Mouse (Mus musculus) megakaryocyte, embryonic 14.5 days (primary cell): ENCODE measurements at regions not wholly inside any gene's neighbourhood (a gene's known extent, or its start where the extent isn't known, plus 50 kb on each side); places are given as distances from the start of the nearest gene placed in this dataset.

Source experiments
- H3K27me3 ChIP-seq: replicated peaks from 2 replicates; pipeline ENCODE3; 2012; ENCODE audit warnings: inconsistent platforms
- H3K36me3 ChIP-seq: replicated peaks from 2 replicates; pipeline ENCODE3; 2012; ENCODE audit warnings: low read length, inconsistent platforms, mixed read lengths
- H3K4me1 ChIP-seq: 2 replicates; pipeline ENCODE4 v1.6.1; 2012; ENCODE audit warnings: inconsistent platforms
- H3K4me3 ChIP-seq: replicated peaks from 2 replicates; pipeline ENCODE3; 2012; ENCODE audit warnings: moderate library complexity, mild to moderate bottlenecking, inconsistent platforms
- H3K9me3 ChIP-seq: 2 replicates; pipeline ENCODE4 v1.6.1; 2012; ENCODE audit warnings: inconsistent platforms
- FLI1 ChIP-seq: IDR thresholded peaks from 2 replicates; pipeline ENCODE4 v1.6.1; 2012; ENCODE audit warnings: low read length, inconsistent platforms, mixed read lengths
- GATA1 ChIP-seq: IDR thresholded peaks from 3 replicates; pipeline ENCODE4 v1.6.1; 2012; ENCODE audit warnings: mixed read lengths, low read length, inconsistent platforms, borderline replicate concordance

DNA sequence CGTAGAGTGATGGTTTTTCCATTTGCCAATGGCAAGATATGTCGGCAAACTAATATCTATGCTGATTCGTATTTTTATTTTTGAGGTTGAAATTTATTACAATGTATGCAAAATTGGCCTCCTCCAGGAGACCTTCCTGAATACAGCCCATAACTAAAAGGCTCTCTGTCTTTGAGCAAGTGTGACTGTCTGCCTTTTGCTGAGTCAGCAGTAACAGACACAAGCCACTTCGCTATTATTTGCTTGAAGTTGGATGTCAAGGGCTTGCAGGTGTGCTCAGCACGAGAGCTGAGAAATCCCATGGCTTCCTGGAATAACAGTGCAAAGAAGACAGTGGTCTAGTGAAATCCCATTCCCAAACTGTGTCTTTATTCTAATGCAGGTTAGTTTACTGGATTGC, 56.9 kb downstream of the Dmrt2 start:
- Histone ChIP-seq H3K4me3 (no peak overlapping the region), H3K4me1 (no peaks in the 10 kb centered on the region), H3K27me3 (no peaks in the 10 kb centered on the region), H3K9me3 (peaks cover 13% of the 10 kb centered on the region; the same call in 1 of the 2 replicates), H3K36me3 (no peaks in the 10 kb centered on the region)
- TF ChIP-seq FLI1 (no peak), GATA1 (no peak)

DNA sequence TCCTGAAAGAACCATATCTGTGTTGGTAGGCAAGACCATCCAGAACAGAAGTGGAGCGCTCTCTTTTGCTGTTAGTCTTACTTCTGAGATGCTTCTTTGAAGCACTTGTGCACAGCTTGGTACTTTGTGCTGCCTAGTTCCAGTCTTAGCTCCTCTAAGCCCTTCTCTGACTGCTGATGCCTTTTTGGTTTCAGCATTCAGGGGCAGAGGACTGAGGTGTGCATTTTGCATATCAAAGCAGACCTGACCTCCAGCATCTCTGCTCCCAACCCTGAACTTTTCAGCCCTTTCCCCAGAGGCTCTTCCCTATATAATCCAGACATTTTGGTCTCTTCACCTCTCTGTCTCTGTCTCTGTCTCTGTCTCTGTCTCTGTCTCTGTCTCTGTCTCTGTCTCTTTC, 57.4 kb downstream of the Dmrt2 start:
- Histone ChIP-seq H3K4me3 (no peak overlapping the region), H3K9me3 (peaks cover 13% of the 10 kb centered on the region; the same call in 1 of the 2 replicates), H3K4me1 (no peaks in the 10 kb centered on the region), H3K36me3 (no peaks in the 10 kb centered on the region), H3K27me3 (no peaks in the 10 kb centered on the region)
- no peak for TF ChIP-seq GATA1
- no peak for TF ChIP-seq FLI1

DNA sequence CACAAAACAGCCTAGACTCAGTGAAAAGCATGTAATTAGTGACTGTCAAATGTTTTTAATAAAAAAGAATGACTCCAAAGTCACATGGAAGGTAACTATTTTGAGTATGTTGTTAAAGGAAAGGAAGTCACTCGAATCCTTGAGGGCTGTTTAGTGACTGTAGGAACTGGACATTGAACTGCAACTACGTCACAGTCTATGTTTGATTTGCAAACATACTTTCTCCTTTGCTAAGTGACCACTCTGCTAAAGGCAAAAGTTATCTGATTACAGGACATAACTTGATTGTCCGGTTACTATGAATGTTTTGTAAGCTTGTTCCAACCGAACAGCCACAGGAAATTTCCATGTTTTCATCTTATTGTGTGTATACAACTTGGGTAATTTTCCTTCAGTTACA, 106.2 kb downstream of the Dmrt2 start:
- H3K4me1 ChIP-seq, result no peaks in the 10 kb centered on the region
- no peaks in the 10 kb centered on the region for H3K36me3 ChIP-seq
- H3K27me3 ChIP-seq, result no peaks in the 10 kb centered on the region
- H3K4me3 ChIP-seq, result no peak overlapping the region
- peaks cover 4% of the 10 kb centered on the region; the same call in 1 of the 2 replicates for H3K9me3 ChIP-seq
- no peak for TF ChIP-seq FLI1
- no peak for TF ChIP-seq GATA1

DNA sequence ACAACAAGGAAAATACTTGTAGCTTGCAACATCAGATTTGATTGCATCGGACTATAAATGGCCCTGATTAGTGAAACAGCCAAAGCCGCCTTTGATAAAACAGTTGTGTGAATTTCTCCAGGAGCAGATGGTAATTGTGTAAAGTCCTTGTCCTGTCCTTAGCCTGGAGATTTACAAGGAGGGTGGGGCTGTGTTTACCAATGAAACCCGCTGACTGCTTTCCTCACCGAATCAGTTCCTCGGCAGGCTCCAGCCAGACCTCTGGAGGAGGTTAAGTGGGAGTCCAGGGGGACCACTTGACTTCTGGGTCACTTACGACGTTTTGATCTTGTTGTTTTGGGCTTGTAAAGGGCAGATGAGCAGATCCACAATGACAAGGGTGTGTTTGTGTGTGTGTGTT, 107.1 kb downstream of the Dmrt2 start:
- H3K4me3 ChIP-seq, result no peak overlapping the region
- no peak for TF ChIP-seq FLI1
- TF ChIP-seq GATA1, result no peak

DNA sequence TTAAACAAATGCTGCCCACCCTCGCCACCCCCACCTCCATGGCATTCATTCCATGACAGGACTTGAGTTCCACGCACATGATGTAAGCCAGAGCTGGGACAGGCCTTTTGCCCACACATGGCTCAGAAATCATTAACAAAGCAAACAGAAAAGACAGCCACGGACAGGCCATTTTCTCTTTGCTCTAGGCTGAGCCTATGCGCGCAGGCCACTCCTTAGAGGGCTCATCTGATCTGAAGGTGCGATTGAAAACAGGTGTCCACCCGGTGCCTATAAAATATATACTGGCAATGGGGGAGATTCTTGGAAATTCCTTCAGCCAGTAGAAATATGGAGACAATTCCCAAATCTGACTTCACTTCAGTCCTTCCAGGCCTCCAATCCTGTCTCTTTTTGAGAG, 109.1 kb downstream of the Dmrt2 start:
- H3K27me3 ChIP-seq, result no peaks in the 10 kb centered on the region
- H3K4me3 ChIP-seq, result no peak overlapping the region
- H3K36me3 ChIP-seq, result no peaks in the 10 kb centered on the region
- TF ChIP-seq GATA1 (no peak), FLI1 (no peak)
- no peaks in the 10 kb centered on the region for H3K4me1 ChIP-seq
- H3K9me3 ChIP-seq, result peaks cover 4% of the 10 kb centered on the region; the same call in 1 of the 2 replicates

More for the DNA sequence above, 107.1 kb downstream of the Dmrt2 start:
- Histone ChIP-seq H3K4me1 (no peaks in the 10 kb centered on the region), H3K36me3 (no peaks in the 10 kb centered on the region), H3K9me3 (peaks cover 4% of the 10 kb centered on the region; the same call in 1 of the 2 replicates), H3K27me3 (no peaks in the 10 kb centered on the region)

DNA sequence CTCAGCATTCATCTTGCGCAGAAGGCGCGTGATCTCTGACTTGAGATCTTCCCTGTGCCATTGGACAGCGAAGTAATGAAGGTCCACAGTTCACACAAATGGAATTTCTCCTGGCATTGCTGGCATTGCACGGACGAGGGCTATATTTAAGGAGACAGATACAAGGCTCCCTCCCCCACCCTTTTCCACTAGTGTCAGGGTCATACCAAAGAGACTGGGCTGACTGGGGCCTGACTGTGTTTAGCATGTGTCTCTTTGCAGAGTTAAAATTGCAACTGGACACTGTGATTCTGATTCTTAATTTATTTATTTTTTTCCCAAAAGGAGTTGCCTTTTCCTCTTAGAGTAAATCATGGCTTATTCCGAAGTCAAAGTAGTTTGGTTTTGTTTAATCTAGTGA, 130.5 kb downstream of the Dmrt2 start:
- Histone ChIP-seq H3K4me1 (no peaks in the 10 kb centered on the region), H3K9me3 (peaks cover 3% of the 10 kb centered on the region; the same call in 1 of the 2 replicates), H3K36me3 (no peaks in the 10 kb centered on the region), H3K4me3 (no peak overlapping the region), H3K27me3 (no peaks in the 10 kb centered on the region)
- TF ChIP-seq GATA1 (no peak), FLI1 (no peak)

DNA sequence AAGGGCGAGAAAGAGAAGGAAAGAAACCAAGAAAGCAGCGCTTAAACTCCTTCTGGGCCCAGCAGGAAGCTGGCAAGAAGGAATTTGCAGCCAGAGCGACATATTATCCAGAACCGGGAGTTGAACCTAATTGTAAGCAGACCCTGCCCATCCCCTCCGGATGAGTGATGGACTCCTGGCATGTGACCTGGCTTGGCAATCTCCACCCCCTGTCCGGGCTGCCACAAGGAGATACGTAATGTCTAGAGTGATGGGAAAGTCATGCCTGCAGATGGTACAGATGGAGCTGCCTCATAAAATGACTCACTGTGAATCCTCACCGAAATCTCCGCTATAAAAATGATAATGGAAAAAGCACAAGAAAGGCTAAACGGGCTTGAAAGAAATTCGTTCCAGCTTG, 133.1 kb downstream of the Dmrt2 start:
- TF ChIP-seq FLI1 (no peak), GATA1 (no peak)
- H3K27me3 ChIP-seq, result no peaks in the 10 kb centered on the region
- H3K9me3 ChIP-seq, result peaks cover 3% of the 10 kb centered on the region; the same call in 1 of the 2 replicates
- no peaks in the 10 kb centered on the region for H3K36me3 ChIP-seq
- no peak overlapping the region for H3K4me3 ChIP-seq
- H3K4me1 ChIP-seq, result no peaks in the 10 kb centered on the region

DNA sequence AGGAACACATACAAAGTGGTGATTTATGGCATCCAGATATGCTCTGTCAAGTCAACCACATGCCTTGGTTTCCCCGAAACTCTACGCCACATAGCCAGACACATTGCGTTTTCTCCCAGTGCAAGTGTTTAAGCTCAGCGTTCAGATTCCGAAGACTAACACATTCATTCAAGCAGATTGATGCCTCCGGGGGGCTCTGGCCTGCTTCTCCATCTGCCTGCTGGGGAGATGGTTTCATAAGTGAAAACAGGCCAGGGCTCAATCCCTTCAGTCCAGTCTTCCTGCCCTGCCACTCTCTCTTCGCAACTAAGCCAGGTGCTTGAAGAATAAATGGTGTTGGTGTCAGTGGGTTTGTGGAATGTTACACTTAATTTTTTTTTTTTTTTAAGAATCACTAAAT, 141.4 kb downstream of the Dmrt2 start:
- H3K27me3 ChIP-seq, result no peaks in the 10 kb centered on the region
- no peak overlapping the region for H3K4me3 ChIP-seq
- no peaks in the 10 kb centered on the region for H3K4me1 ChIP-seq
- 0 out of 2 replicates have a peak, but pooled peaks cover 3% of the 10 kb centered on the region for H3K9me3 ChIP-seq
- H3K36me3 ChIP-seq, result no peaks in the 10 kb centered on the region
- no peak for TF ChIP-seq GATA1
- no peak for TF ChIP-seq FLI1

DNA sequence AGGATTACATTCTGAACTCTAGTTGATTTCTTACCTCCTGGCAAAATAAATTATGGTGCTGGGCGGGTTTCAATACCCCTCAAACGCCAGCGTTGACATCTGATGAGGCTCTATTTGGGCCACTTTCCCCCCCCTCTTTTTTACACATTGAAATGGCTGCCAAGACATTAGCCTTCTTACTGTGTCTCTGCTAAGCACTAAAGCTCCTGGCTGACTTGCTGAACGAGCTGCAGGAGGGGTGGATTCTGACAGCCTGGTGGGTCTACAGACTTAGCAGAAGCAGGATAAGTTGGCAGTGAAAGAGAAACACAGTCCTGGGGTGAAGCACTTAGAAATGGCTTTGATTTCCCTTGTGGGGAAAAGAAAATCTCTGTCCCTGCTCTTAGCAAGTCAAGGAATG, 172.9 kb downstream of the Dmrt2 start:
- Histone ChIP-seq H3K36me3 (no peaks in the 10 kb centered on the region), H3K4me3 (no peak overlapping the region), H3K9me3 (peaks cover 7% of the 10 kb centered on the region; the same call in 1 of the 2 replicates), H3K27me3 (no peaks in the 10 kb centered on the region), H3K4me1 (no peaks in the 10 kb centered on the region)
- TF ChIP-seq GATA1 (no peak), FLI1 (no peak)

DNA sequence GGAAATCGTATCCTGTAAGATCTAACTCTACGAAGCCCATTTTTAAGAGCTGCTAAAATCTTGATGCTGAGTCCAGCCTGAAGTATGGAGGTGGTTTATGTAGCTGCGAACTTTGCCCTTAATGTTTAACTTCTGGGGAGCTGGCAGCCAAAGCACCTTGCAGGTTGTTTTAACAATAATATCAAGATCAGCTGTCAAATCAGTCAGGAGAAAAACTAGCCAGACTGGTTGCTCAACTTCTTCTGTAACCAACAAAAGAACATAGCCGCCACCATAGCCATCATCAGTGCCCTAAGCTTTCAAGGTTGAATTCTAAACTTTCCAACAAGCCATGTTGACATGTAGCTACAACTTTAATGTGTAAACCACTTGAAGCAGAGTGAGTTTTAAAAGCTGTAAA, 184.1 kb downstream of the Dmrt2 start:
- no peaks in the 10 kb centered on the region for H3K27me3 ChIP-seq
- peaks cover 10% of the 10 kb centered on the region; the same call in 1 of the 2 replicates for H3K9me3 ChIP-seq
- TF ChIP-seq GATA1 (no peak), FLI1 (no peak)
- no peaks in the 10 kb centered on the region for H3K4me1 ChIP-seq
- H3K4me3 ChIP-seq, result no peak overlapping the region
- no peaks in the 10 kb centered on the region for H3K36me3 ChIP-seq

DNA sequence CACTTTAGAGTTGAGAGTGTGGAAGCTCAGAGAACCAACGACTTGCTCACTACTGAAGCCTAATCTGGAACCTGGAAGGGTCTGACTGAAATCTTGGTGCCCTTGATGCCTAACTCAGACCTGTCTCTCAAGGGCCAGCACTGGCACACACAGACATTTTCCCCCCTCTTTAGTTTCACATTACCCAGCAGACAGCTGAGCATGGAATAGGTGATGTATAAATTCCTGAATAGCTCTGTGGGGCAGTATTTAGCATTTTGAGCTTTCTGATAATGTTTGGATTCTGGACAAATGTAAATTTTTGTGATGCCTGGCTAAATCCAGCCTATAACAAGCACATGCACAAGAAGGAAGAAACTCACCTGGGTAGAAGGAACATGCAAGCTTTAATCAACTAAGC, 191.1 kb downstream of the Dmrt2 start:
- Histone ChIP-seq H3K9me3 (peaks cover 9% of the 10 kb centered on the region), H3K4me1 (no peaks in the 10 kb centered on the region)
- TF ChIP-seq FLI1 (no peak), GATA1 (no peak)

DNA sequence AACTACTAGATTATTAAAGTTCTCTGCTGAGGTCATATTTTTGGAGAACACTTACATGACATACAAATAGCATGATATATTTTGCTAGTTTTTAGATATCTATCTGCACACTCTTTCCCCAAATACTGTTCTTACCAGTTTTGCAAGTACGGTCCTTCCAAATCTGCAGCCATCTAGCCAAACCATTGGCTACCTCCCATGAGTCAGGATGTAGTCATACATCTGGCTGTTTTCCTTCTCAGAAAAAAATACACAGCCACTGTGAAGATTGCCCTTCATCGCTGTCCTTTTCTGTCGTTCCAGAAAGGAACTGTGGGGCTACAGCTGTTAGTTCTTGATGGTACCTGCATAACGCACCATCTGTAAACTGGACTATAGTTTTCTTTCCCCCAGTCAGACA, 234.5 kb downstream of the Dmrt2 start:
- TF ChIP-seq FLI1, result no peak
- no peak for TF ChIP-seq GATA1
- H3K4me1 ChIP-seq, result no peaks in the 10 kb centered on the region
- no peaks in the 10 kb centered on the region for H3K27me3 ChIP-seq
- no peak overlapping the region for H3K4me3 ChIP-seq
- peaks cover 13% of the 10 kb centered on the region for H3K9me3 ChIP-seq
- H3K36me3 ChIP-seq, result no peaks in the 10 kb centered on the region

More for the DNA sequence above, 191.1 kb downstream of the Dmrt2 start:
- Histone ChIP-seq H3K36me3 (no peaks in the 10 kb centered on the region), H3K27me3 (no peaks in the 10 kb centered on the region), H3K4me3 (no peak overlapping the region)
